Mouse (Mus musculus) lung, adult 2 months (tissue): ENCODE measurements around the gene 4930402H24Rik. TPM values are rescaled to one million over a fixed set of nuclear protein-coding genes. Genes with fewer than 3 reads are reported as not detected.

Experiments
- DNase-seq: peaks from one replicate; pipeline ENCODE4 v3.0.0; 2022
- H3K4me1 ChIP-seq: fragments of 200-500 bp; 2 replicates; pipeline ENCODE4 v1.6.1; 2011; ENCODE audit warnings: low read length; ENCODE audit not compliant: control insufficient read depth, insufficient read depth
- H3K4me3 ChIP-seq: fragments of 200-500 bp; replicated peaks from 2 replicates; pipeline ENCODE3; 2011; ENCODE audit warnings: low read depth, mild to moderate bottlenecking, control low read depth, low read length; ENCODE audit errors: extremely low read depth
- CTCF ChIP-seq: fragments of 200-500 bp; IDR thresholded peaks from 2 replicates; pipeline ENCODE4 v1.5.1; 2011; ENCODE audit warnings: mild to moderate bottlenecking, low read length, control low read depth; ENCODE audit not compliant: insufficient read depth
- POLR2A ChIP-seq: fragments of 200-500 bp; IDR thresholded peaks from 2 replicates; pipeline ENCODE4 v1.6.1; 2011; ENCODE audit warnings: low read depth, mild to moderate bottlenecking, control low read depth, low read length, borderline replicate concordance; ENCODE audit errors: extremely low read depth
- WGBS: fragments of 180-500 bp; shearing (Covaris S2); methylation state at CpG from one replicate; pipeline ENCODE4 v1.1.7; 2018; 5-methylcytosine and 5-hydroxymethylcytosine counted together
- polyA plus RNA-seq: library from polyadenylated mRNA; depleted of rRNA; stranded (reverse); fragments of >200 nt; gene quantifications from 2 replicates; pipeline ENCODE4 v1.2.3, GENCODE M21; 2012

4930402H24Rik gene
- polyA plus RNA-seq, 1 experiment: 55.9 TPM

DNA sequence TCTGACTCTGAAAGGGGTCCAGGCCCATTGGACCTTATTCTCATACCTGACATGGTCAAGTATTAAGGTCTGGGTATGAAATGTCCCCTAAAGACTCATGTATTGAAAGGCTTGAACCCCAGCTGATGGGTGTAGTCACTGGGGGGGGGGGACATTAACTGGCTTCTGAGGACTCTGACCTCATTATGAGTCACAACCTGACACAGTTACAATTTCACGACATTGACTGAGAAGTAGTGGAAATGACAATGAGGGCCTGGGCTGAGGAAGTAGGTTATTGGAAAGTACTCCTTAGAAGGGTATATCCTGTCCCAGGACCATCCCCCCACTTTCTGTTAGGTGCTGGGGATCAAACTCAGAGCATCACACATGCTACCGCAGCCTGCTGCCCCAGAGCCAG, 217.2 kb downstream of the 4930402H24Rik start:
- no peak for TF ChIP-seq CTCF
- TF ChIP-seq POLR2A: no peak
- 67% methylated on average over 2 of the region's 2 CpGs for WGBS

DNA sequence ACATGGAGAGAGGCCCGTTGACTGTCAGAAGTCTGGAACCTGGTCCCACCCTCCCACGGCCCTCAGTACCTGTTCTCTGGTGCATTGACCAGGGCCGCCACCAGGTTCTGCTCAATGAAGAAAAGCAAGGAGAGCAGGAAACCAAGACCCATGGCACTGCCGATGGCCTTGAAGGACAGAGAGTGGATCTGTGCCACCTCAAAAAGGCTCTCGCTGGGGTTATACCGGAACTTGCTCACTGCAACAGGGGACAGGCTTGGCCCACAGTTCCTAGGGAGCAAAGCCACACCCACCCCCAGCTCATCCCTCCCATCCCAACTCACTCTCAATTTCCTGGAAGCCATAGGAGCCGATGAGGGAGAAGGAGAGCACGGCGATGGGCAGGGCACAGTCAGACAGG, 220.8 kb downstream of the 4930402H24Rik start:
- no peak for DNase-seq
- Histone ChIP-seq H3K4me1 (no peaks in the 10 kb centered on the region), H3K4me3 (no peak overlapping the region)
- 82% methylated on average over 9 of the region's 9 CpGs for WGBS
- TF ChIP-seq CTCF: no peak
- no peak for TF ChIP-seq POLR2A

More for the DNA sequence above, 217.2 kb downstream of the 4930402H24Rik start:
- H3K4me3 ChIP-seq: no peak overlapping the region
- no peak for DNase-seq
- no peaks in the 10 kb centered on the region for H3K4me1 ChIP-seq

DNA sequence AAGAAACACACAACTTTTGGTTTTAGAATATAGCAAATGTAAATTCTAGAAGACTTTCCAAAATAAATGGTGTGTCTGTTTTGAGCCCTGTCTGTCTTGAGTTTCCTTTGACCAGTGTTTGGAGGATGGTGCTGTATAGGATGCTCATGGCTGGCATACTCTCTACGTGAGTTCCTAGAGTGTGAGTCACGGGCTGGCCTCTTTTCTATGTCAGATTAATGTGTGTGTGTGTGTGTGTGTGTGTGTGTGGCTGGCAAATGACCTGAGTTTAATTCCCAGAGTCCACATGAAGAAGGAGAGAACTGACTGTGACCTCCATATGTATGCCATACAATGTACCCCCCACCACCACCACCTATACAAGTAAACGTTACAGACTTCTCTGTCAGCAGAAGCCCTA, 224.7 kb downstream of the 4930402H24Rik start:
- no peak for TF ChIP-seq CTCF
- no peak for TF ChIP-seq POLR2A

DNA sequence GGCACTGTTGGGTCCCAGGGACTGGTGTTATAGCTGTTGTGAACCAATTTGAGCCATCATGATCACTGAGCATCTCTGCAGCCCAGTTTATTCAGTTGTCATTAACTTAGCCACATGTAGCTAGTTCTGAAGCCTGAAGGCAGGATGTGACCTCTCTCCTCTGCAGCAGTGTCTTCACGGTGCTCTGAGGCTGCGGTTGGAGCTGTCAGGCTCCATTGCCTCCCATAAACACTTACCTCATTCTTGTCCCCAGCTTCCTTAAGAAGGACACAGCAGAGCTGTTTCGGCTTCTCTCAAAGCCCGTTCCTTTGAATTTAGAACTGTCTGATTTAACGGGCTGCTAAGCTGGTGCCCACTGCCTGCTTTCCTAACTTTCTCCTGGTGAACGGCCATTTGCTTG, 226.3 kb downstream of the 4930402H24Rik start:
- TF ChIP-seq CTCF: no peak
- no peak for TF ChIP-seq POLR2A
- Histone ChIP-seq H3K4me1 (no peaks in the 10 kb centered on the region), H3K4me3 (no peak overlapping the region)
- 93% methylated on average over 6 of the region's 6 CpGs for WGBS
- DNase-seq: no peak

More for the DNA sequence above, 224.7 kb downstream of the 4930402H24Rik start:
- Histone ChIP-seq H3K4me1 (no peaks in the 10 kb centered on the region), H3K4me3 (no peak overlapping the region)
- WGBS: 79% methylated on average over 3 of the region's 3 CpGs
- no peak for DNase-seq

DNA sequence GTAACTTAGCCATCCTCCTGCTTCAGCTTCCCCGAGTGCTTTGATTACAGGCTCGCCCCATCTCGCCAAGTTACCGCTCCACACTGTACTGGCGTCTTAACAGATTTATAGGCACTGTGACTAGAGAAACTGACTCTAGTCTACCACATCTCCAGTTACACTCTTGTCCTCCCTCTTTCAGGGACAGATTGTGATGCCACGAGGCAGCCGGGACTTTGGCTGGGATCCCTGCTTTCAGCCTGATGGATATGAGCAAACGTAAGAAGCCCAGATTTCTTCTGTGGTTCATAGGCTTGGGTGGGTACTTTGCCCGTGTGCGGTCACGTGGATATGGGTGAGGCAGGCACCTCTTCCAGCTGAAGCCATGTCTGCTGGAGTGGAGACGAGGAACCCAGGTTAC, 227.1 kb downstream of the 4930402H24Rik start:
- TF ChIP-seq CTCF: no peak
- no peak for TF ChIP-seq POLR2A
- Histone ChIP-seq H3K4me3 (no peak overlapping the region), H3K4me1 (no peaks in the 10 kb centered on the region)
- 92% methylated on average over 12 of the region's 12 CpGs for WGBS
- DNase-seq: no peak

DNA sequence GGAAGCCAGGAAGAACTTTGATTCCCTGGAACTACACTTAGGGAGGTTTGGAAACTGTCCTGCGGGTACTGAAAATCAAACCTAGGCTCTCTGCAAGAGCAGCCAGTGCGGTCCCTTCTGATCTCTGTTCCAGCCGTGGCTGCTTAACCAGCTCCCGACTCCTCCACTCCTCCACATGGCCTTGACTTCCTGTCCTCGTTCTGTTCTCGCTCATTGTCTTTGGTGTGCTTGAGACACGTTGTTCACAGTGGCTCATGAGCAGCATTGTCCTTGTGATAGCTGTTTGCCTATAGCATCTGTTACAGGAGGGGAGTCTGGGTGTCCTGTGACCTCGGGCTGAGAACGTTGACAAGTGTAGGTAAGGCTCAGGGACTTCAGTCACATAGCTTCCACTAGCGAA, 229.0 kb downstream of the 4930402H24Rik start:
- 75% methylated on average over 10 of the region's 10 CpGs for WGBS
- no peak for DNase-seq
- Histone ChIP-seq H3K4me3 (no peak overlapping the region), H3K4me1 (no peaks in the 10 kb centered on the region)
- no peak for TF ChIP-seq POLR2A
- TF ChIP-seq CTCF: no peak

DNA sequence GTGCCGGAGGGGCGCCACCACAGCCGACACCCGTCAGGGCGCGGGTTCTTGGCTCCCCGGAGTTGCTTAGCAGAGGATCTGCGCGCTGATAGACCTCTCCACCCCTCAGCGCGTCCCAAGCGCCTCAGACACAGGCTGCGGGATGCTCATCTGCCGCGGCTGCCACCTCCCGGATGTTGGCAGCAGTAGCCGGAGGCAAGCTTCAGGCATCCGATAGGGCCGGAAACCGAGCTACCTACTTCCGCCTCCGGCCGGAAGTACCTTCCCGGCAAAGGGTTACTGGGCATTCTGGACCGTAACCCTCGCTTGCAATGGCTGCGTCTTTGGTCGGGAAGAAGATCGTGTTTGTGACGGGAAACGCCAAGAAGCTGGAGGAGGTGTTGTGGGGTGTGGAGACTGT, 238.6 kb downstream of the 4930402H24Rik start, which contains the start of gene Itpa:
Gene Itpa (plus strand): TSS at position 52 of the 400 bp plus-strand sequence.
- TF ChIP-seq CTCF: 0 out of 2 replicates have a peak, but pooled peaks have one; percentile 6
- TF ChIP-seq POLR2A: peak; percentile 59

DNA sequence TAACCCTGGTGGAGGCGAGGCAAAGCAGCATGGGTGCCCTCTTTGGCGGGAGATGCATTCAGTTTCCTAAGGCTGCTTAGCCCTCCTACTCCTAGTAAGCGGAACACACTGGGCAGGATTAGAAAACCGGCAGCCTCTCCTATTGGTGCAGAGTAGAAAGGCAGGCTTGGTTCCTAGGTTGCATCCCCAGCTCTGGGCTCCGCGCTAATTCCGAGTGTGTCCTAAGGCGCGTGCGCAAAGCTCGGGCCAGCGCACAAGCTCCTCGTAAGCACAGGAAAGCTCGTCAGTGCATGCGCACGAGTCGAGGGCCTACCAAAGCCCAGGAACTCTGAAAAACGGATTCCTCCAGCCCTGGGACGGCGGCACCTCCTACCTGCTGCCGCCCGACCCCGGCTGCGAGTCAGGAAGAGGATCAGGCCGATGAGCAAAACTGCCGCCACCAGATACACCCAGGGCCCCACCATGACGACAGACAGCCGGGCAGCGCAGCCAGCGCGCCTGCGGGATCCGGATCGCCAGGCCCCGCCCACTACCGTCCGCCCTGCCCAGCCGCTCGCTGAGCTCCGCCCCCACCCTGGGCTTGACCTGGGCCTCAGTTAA, 242.0 kb downstream of the 4930402H24Rik start, which contains the start of gene Ddrgk1:
Gene Ddrgk1 (minus strand): TSS at position 558 of the 600 bp plus-strand sequence.
- DNase-seq: peak; percentile 94
- TF ChIP-seq POLR2A: peak; percentile 81
- TF ChIP-seq CTCF: no peak
- peak within 1 kb of the TSS; percentile 85 for H3K4me3 ChIP-seq
- WGBS: under 1% methylated on average over 40 of the region's 40 CpGs
- peaks cover 9% of the 10 kb centered on the region; the same call in 1 of the 2 replicates for H3K4me1 ChIP-seq

More for the DNA sequence above, 238.6 kb downstream of the 4930402H24Rik start, which contains the start of gene Itpa:
- DNase-seq: peak; percentile 80
- Histone ChIP-seq H3K4me3 (peak within 1 kb of the TSS; percentile 93), H3K4me1 (peaks cover 9% of the 10 kb centered on the region; the same call in 1 of the 2 replicates)
- under 1% methylated on average over 31 of the region's 31 CpGs for WGBS

DNA sequence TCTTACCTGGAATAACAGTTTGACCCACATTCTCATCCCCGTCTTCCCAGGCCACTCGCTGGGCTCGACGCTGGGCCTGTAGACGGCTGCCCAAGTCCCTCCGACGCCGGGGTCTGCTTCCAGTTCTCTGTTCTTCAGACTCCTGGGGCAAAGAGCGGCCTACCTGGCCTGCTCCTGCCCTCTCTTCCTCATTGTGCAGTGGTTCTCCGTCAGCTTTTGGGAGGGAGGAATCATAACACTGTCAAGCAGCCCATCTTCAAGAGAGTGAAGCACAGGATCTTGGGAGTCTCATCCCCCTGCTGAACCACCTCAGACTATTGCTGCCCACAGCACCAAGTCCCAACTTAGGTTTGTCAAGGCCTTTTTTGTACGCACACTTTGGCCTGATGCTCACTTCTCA, 242.9 kb downstream of the 4930402H24Rik start:
- TF ChIP-seq CTCF: no peak
- no peak for TF ChIP-seq POLR2A
- H3K4me1 ChIP-seq: peaks cover 9% of the 10 kb centered on the region; the same call in 1 of the 2 replicates
- no peak for DNase-seq
- no peak overlapping the region for H3K4me3 ChIP-seq
- WGBS: 88% methylated on average over 11 of the region's 11 CpGs

DNA sequence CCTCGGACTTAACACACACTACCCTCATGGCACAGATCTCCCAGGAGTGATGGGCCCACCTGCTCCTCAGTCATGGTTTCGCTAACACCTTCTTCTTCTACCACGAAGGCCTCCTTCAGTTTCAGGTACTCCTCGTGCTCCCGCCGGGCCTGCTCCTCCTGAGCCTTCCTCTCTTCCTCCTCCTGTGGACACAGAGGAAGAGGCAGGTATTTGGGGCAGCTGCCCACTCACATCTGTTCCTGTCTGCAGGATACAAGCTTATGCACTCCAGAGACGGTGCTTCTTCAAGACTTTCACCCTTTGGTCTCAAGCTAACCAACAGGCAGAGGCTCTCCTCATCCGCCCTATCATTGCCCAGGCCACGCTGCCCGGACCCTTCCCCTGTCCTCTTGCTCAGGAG, 247.7 kb downstream of the 4930402H24Rik start:
- Histone ChIP-seq H3K4me3 (no peak overlapping the region), H3K4me1 (peaks cover 3% of the 10 kb centered on the region; the same call in 1 of the 2 replicates)
- WGBS: 94% methylated on average over 10 of the region's 10 CpGs
- DNase-seq: no peak
- TF ChIP-seq POLR2A (no peak), CTCF (no peak)
